Mouse (Mus musculus): ENCODE measurements around the gene Gm13278. TPM values are rescaled to one million over a fixed set of nuclear protein-coding genes. Genes with fewer than 3 reads are reported as not detected.

Gm13278 gene
- polyA plus RNA-seq, 1 experiment from 2014 or later: not detected

Other genes starting within 250 kb of the Gm13278 start
- not detected in 2 replicates for gene Ifna15, start 233.3 kb upstream of the Gm13278 start, polyA plus RNA-seq (2016; fragmentation: Nextera tagmentation; extraction: Ambion mirVana)
- not detected in 2 replicates for gene Ifna14, start 219.8 kb upstream of the Gm13278 start, polyA plus RNA-seq (2016; fragmentation: Nextera tagmentation; extraction: Ambion mirVana)
- gene Ifna9, start 199.2 kb upstream of the Gm13278 start, polyA plus RNA-seq (2016; fragmentation: Nextera tagmentation; extraction: Ambion mirVana): not detected in 2 replicates
- not detected in 2 replicates for gene Ifna12, start 188.2 kb upstream of the Gm13278 start, polyA plus RNA-seq (2016; fragmentation: Nextera tagmentation; extraction: Ambion mirVana)
- gene C87499, start 157.1 kb upstream of the Gm13278 start, polyA plus RNA-seq (2016; fragmentation: Nextera tagmentation; extraction: Ambion mirVana): not detected in 2 replicates
- gene Ifna13, start 147.1 kb upstream of the Gm13278 start, polyA plus RNA-seq (2016; fragmentation: Nextera tagmentation; extraction: Ambion mirVana): not detected in 2 replicates
- not detected in 2 replicates for gene Ifna16, start 114.6 kb upstream of the Gm13278 start, polyA plus RNA-seq (2016; fragmentation: Nextera tagmentation; extraction: Ambion mirVana)
- gene Ifna2, start 107.6 kb upstream of the Gm13278 start, polyA plus RNA-seq (2016; fragmentation: Nextera tagmentation; extraction: Ambion mirVana): not detected in 2 replicates
- gene Ifnab, start 100.2 kb upstream of the Gm13278 start, polyA plus RNA-seq (2016; fragmentation: Nextera tagmentation; extraction: Ambion mirVana): not detected in 2 replicates
- 0.68 and 1.3 TPM in 2 replicates for gene Gm26566, start 69.7 kb upstream of the Gm13278 start, polyA plus RNA-seq (2016; fragmentation: Nextera tagmentation; extraction: Ambion mirVana)
- gene Klhl9, start 69.1 kb upstream of the Gm13278 start, polyA plus RNA-seq (2016; fragmentation: Nextera tagmentation; extraction: Ambion mirVana): 74.4 and 90.5 TPM in 2 replicates
- not detected in 2 replicates for gene Gm13271, start 36.7 kb upstream of the Gm13278 start, polyA plus RNA-seq (2016; fragmentation: Nextera tagmentation; extraction: Ambion mirVana)
- gene Gm13283, start 31.4 kb upstream of the Gm13278 start, polyA plus RNA-seq (2016; fragmentation: Nextera tagmentation; extraction: Ambion mirVana): 0.34 TPM in 1 of 2 replicates, not detected in the other
- 0.22 TPM in 1 of 2 replicates, not detected in the other for gene Gm13290, start 17.7 kb upstream of the Gm13278 start, polyA plus RNA-seq (2016; fragmentation: Nextera tagmentation; extraction: Ambion mirVana)
- not detected in 2 replicates for gene Gm13289, start 14.6 kb upstream of the Gm13278 start, polyA plus RNA-seq (2016; fragmentation: Nextera tagmentation; extraction: Ambion mirVana)
- gene Gm13272, start 11.7 kb upstream of the Gm13278 start, polyA plus RNA-seq (2016; fragmentation: Nextera tagmentation; extraction: Ambion mirVana): not detected in 2 replicates
- 0.31 TPM in 1 of 2 replicates, not detected in the other for gene Ifnz, start 9.4 kb upstream of the Gm13278 start, polyA plus RNA-seq (2016; fragmentation: Nextera tagmentation; extraction: Ambion mirVana)
- gene Gm13276, start 5.8 kb upstream of the Gm13278 start, polyA plus RNA-seq (2016; fragmentation: Nextera tagmentation; extraction: Ambion mirVana): not detected in 2 replicates
- not detected in 2 replicates for gene Gm13277, start 2.9 kb upstream of the Gm13278 start, polyA plus RNA-seq (2016; fragmentation: Nextera tagmentation; extraction: Ambion mirVana)
- not detected in 2 replicates for gene Gm13275, start 2.9 kb downstream of the Gm13278 start, polyA plus RNA-seq (2016; fragmentation: Nextera tagmentation; extraction: Ambion mirVana)
- not detected in 2 replicates for gene Gm13279, start 5.8 kb downstream of the Gm13278 start, polyA plus RNA-seq (2016; fragmentation: Nextera tagmentation; extraction: Ambion mirVana)
- 0.10 and 0.40 TPM in 2 replicates for gene Gm13285, start 8.1 kb downstream of the Gm13278 start, polyA plus RNA-seq (2016; fragmentation: Nextera tagmentation; extraction: Ambion mirVana)
- gene Gm13287, start 11.7 kb downstream of the Gm13278 start, polyA plus RNA-seq (2016; fragmentation: Nextera tagmentation; extraction: Ambion mirVana): not detected in 2 replicates
- gene Gm13288, start 14.0 kb downstream of the Gm13278 start, polyA plus RNA-seq (2016; fragmentation: Nextera tagmentation; extraction: Ambion mirVana): not detected in 2 replicates
- not detected in 2 replicates for gene Ifna7, start 24.7 kb downstream of the Gm13278 start, polyA plus RNA-seq (2016; fragmentation: Nextera tagmentation; extraction: Ambion mirVana)
- not detected in 2 replicates for gene Ifna11, start 28.4 kb downstream of the Gm13278 start, polyA plus RNA-seq (2016; fragmentation: Nextera tagmentation; extraction: Ambion mirVana)
- not detected in 2 replicates for gene Ifna6, start 35.9 kb downstream of the Gm13278 start, polyA plus RNA-seq (2016; fragmentation: Nextera tagmentation; extraction: Ambion mirVana)
- gene Ifna5, start 44.0 kb downstream of the Gm13278 start, polyA plus RNA-seq (2016; fragmentation: Nextera tagmentation; extraction: Ambion mirVana): not detected in 2 replicates
- gene Ifna4, start 50.3 kb downstream of the Gm13278 start, polyA plus RNA-seq (2016; fragmentation: Nextera tagmentation; extraction: Ambion mirVana): not detected in 2 replicates
- gene Ifna1, start 58.5 kb downstream of the Gm13278 start, polyA plus RNA-seq (2016; fragmentation: Nextera tagmentation; extraction: Ambion mirVana): not detected in 2 replicates
- gene Ifne, start 88.7 kb downstream of the Gm13278 start, polyA plus RNA-seq (2016; fragmentation: Nextera tagmentation; extraction: Ambion mirVana): not detected in 2 replicates

All from hindbrain, embryonic 10.5 days (tissue).